Mouse (Mus musculus): ENCODE data around the gene Gprasp2.
"Not testable (repeated sequence)": the region's sequence is repeated elsewhere in the genome, so short reads cannot be mapped to it uniquely, and the experiment has no call there.

The Gprasp2 gene

GRCm38 (mm10) chrX:135838521-135839360, at the start of gene Gprasp2:
Gene Gprasp2 (plus strand): TSS chrX:135839034.
- DNase-seq (ENCODE audit: low read depth, low spot score): peak; percentile 35

- no peak for DNase-seq (ENCODE audit: low read depth, low spot score)
These were observed 47.3 kb upstream of the Gprasp2 start for GRCm38 (mm10) chrX:135791536-135791935.

GRCm38 (mm10) chrX:135792326-135792725, 46.5 kb upstream of the Gprasp2 start:
- DNase-seq (ENCODE audit: low read depth, low spot score): peak; percentile 11

- peak; percentile 72 for DNase-seq (ENCODE audit: low read depth, low spot score)
These were observed 43.1 kb upstream of the Gprasp2 start for GRCm38 (mm10) chrX:135795591-135796304.

GRCm38 (mm10) chrX:135796305-135797211, 42.3 kb upstream of the Gprasp2 start:
- not testable (repeated sequence) for DNase-seq (ENCODE audit: low read depth, low spot score)

- peak; percentile 64 for DNase-seq (ENCODE audit: low read depth, low spot score)
These were observed 41.6 kb upstream of the Gprasp2 start, which contains the start of gene Bhlhb9 for GRCm38 (mm10) chrX:135797212-135797644. Gene Bhlhb9 (plus strand): TSS chrX:135797594.

- no peak for DNase-seq (ENCODE audit: low read depth, low spot score)
These were observed 34.7 kb upstream of the Gprasp2 start for GRCm38 (mm10) chrX:135804149-135804548.

- DNase-seq (ENCODE audit: low read depth, low spot score): peak; percentile 35
These were observed 33.1 kb upstream of the Gprasp2 start for GRCm38 (mm10) chrX:135805780-135806179.

- DNase-seq (ENCODE audit: low read depth, low spot score): not testable (repeated sequence)
These were observed 2.9 kb upstream of the Gprasp2 start for GRCm38 (mm10) chrX:135835896-135836295.

GRCm38 (mm10) chrX:135837896-135838295, 938 bp upstream of the Gprasp2 start:
- no peak for DNase-seq (ENCODE audit: low read depth, low spot score)

- peak; percentile 51 for DNase-seq (ENCODE audit: low read depth, low spot score)
These were observed 860 bp downstream of the Gprasp2 start for GRCm38 (mm10) chrX:135839397-135840391.

- DNase-seq (ENCODE audit: low read depth, low spot score): not testable (repeated sequence)
These were observed 28.0 kb downstream of the Gprasp2 start for GRCm38 (mm10) chrX:135866806-135867205.

- DNase-seq (ENCODE audit: low read depth, low spot score): no peak
These were observed 37.8 kb downstream of the Gprasp2 start for GRCm38 (mm10) chrX:135876679-135877078.

GRCm38 (mm10) chrX:135879626-135880025, 40.8 kb downstream of the Gprasp2 start:
- no peak for DNase-seq (ENCODE audit: low read depth, low spot score)

GRCm38 (mm10) chrX:135885411-135886233, 46.8 kb downstream of the Gprasp2 start:
- DNase-seq (ENCODE audit: low read depth, low spot score): peak; percentile 65

- peak; percentile 17 for DNase-seq (ENCODE audit: low read depth, low spot score)
These were observed 47.4 kb downstream of the Gprasp2 start for GRCm38 (mm10) chrX:135886234-135886585.
